Mouse (Mus musculus): ENCODE results near the gene Fkbp4. TPM values are rescaled to one million over a fixed set of nuclear protein-coding genes. Genes with fewer than 3 reads are reported as not detected.

Gene Fkbp4
- polyA plus RNA-seq, 1 experiment from 2014 or later, result 727 TPM

DNA sequence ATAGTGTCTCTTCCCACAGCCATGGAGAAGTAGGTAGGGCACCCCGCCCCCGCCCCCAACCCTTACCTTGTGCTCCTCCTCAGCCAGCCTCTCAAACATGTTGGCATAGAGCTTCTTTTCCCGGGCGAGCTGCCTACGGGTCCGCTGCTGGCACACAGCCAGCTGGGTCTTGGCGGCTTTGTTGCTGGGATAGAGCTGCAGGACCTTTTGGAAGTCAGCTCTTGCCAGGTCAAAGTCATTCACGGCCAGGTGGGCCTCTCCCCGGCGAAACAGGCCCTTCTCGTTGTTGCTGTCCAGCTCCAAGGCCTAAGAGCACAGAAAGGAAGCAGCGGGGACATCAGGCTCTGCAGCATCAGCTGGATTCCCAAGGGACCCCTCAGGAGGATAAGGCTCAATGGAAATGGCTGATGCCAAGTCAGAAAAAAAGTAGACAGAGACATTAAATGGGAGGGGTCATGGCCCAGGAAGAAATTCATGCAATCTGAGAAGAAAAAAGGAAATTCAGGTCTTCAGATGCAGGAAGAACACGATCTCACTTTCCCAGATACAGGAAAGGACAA, 6.0 kb downstream of the Fkbp4 start:
- H3K9me3 ChIP-seq (replicated peaks), result no peaks in the 10 kb centered on the region
- H3K27ac ChIP-seq (replicated peaks), result no peak overlapping the region
- DNase-seq (ENCODE audit: low spot score), result no peak
- peaks cover 16% of the 10 kb centered on the region for H3K4me1 ChIP-seq
- 94% methylated on average over 13 of the region's 13 CpGs for WGBS
- H3K27me3 ChIP-seq (ENCODE audit: low read depth, poor library complexity, severe bottlenecking), result no peaks in the 10 kb centered on the region
- no peak overlapping the region for H3K4me3 ChIP-seq
- H3K36me3 ChIP-seq, result peaks cover 93% of the 10 kb centered on the region

- no peak overlapping the region for H3K4me3 ChIP-seq
- H3K9me3 ChIP-seq (replicated peaks), result no peaks in the 10 kb centered on the region
- 95% methylated on average over 6 of the region's 6 CpGs for WGBS
- H3K27ac ChIP-seq (replicated peaks), result no peak overlapping the region
- H3K36me3 ChIP-seq, result peaks cover 78% of the 10 kb centered on the region
- 0 out of 2 replicates have a peak, but pooled peaks cover 3% of the 10 kb centered on the region for H3K4me1 ChIP-seq
- DNase-seq (ENCODE audit: low spot score), result no peak
- no peaks in the 10 kb centered on the region for H3K27me3 ChIP-seq (ENCODE audit: low read depth, poor library complexity, severe bottlenecking)
Observed at GRCm38 (mm10) chr6:128429826-128430225, 8.7 kb downstream of the Fkbp4 start.

DNA sequence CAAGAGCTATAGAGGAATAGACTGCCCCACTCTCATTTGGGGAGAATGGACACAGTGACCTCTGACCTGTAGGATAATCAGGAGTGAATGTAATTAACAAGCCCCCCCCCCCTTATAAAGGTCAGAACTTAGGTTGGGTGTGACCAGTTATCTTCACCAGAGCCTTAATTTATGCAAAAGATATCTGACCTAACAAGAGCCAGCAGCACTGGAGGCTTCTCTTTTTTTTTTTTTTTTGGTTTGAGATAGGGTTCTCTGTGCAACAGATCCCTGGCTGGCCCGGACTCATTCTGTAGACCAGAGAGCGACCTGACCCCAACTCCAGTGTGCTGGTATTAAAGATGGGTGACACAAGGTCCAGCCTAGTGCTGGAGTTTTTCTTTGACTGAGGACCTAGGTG, 9.2 kb downstream of the Fkbp4 start:
- peaks cover 73% of the 10 kb centered on the region for H3K36me3 ChIP-seq
- WGBS, result 95% methylated on average over 2 of the region's 2 CpGs
- no peaks in the 10 kb centered on the region for H3K27me3 ChIP-seq (ENCODE audit: low read depth, poor library complexity, severe bottlenecking)
- H3K27ac ChIP-seq (replicated peaks), result no peak overlapping the region
- H3K4me1 ChIP-seq, result 0 out of 2 replicates have a peak, but pooled peaks cover 3% of the 10 kb centered on the region
- no peak overlapping the region for H3K4me3 ChIP-seq
- no peaks in the 10 kb centered on the region for H3K9me3 ChIP-seq (replicated peaks)
- DNase-seq (ENCODE audit: low spot score), result no peak

DNA sequence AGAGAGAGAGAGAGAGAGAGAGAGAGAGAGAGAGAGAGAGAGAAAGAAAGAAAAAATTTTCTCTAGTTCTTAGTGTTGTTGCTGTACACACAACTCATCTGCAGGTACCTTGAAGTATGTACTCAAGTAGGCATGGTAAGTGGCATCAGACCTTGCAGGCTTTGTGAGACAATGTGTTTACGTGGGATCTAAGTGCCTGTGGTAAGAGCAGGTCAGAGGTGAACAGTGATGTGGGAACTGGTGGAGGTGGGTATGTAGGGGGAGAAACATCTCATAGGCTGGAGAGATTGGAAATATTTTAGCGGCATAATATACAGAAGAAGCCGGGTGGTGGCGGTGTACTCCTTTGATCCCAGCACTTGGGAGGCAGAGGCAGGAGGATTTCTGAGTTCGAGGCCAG, 10.9 kb downstream of the Fkbp4 start:
- Histone ChIP-seq H3K4me1 (peaks cover 9% of the 10 kb centered on the region), H3K27ac (replicated peaks) (no peak overlapping the region), H3K4me3 (no peak overlapping the region), H3K27me3 (ENCODE audit: low read depth, poor library complexity, severe bottlenecking) (no peaks in the 10 kb centered on the region), H3K36me3 (peaks cover 55% of the 10 kb centered on the region), H3K9me3 (replicated peaks) (no peaks in the 10 kb centered on the region)
- 91% methylated on average over 5 of the region's 5 CpGs for WGBS
- DNase-seq (ENCODE audit: low spot score), result no peak

GRCm38 (mm10) chr6:128425046-128425445, 13.4 kb downstream of the Fkbp4 start:
- WGBS, result 20% methylated on average over 9 of the region's 9 CpGs
- Histone ChIP-seq H3K4me1 (peaks cover 9% of the 10 kb centered on the region), H3K27ac (replicated peaks) (peak overlapping the region; percentile 98), H3K9me3 (replicated peaks) (no peaks in the 10 kb centered on the region), H3K4me3 (peak overlapping the region; percentile 73), H3K36me3 (peaks cover 44% of the 10 kb centered on the region), H3K27me3 (ENCODE audit: low read depth, poor library complexity, severe bottlenecking) (no peaks in the 10 kb centered on the region)
- no peak for DNase-seq (ENCODE audit: low spot score)

DNA sequence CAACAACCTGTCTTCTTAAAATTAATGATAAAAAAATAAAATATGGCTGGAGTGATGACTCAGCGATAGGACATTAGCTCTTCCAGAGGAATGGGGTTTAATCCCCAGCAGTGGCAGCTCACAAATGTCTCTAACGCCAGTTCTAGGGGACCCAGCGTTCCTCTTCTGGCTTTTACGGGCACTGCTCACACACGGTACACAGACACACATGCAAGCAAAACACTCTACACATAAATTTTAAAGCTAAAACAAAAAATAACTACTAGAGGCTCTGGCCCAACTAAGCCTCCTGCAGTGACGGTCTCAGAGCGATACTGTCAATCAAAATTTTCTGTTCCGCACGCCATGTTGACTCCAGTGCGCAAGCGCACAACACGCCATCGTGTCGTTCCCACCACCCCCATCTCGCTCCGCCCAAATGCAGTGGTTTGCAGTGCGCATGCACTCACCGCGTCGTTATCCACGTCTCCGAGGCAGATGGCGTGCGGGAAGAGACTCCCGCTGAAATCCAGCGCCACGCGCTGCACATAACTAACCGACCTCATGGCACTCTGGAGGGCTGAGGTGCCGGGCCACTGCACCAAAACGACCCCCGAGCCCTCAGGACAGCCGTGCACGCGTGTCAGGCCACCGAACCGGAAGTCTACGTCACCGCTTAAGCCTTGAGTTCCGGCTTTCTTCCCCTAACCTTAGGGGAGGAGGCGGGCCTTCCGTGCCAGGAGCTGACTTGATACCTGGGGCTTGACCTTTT, 14.0 kb downstream of the Fkbp4 start, which contains the start of gene Itfg2:
Gene Itfg2, minus strand, starts transcription at position 663 of the 751 bp plus-strand sequence.
- Histone ChIP-seq H3K27me3 (ENCODE audit: low read depth, poor library complexity, severe bottlenecking) (no peaks in the 10 kb centered on the region), H3K4me1 (peaks cover 9% of the 10 kb centered on the region), H3K27ac (replicated peaks) (peak within 1 kb of the TSS; percentile 98), H3K4me3 (peak within 1 kb of the TSS; percentile 73), H3K36me3 (peaks cover 44% of the 10 kb centered on the region), H3K9me3 (replicated peaks) (no peaks in the 10 kb centered on the region)
- WGBS, result 0% methylated on average over 42 of the region's 42 CpGs
- peak; percentile 95 for DNase-seq (ENCODE audit: low spot score)

GRCm38 (mm10) chr6:128423496-128424268, 14.8 kb downstream of the Fkbp4 start:
- DNase-seq (ENCODE audit: low spot score), result no peak
- Histone ChIP-seq H3K27ac (replicated peaks) (peak overlapping the region; percentile 98), H3K4me3 (peak overlapping the region; percentile 73), H3K36me3 (peaks cover 40% of the 10 kb centered on the region), H3K4me1 (peaks cover 9% of the 10 kb centered on the region), H3K27me3 (ENCODE audit: low read depth, poor library complexity, severe bottlenecking) (no peaks in the 10 kb centered on the region), H3K9me3 (replicated peaks) (no peaks in the 10 kb centered on the region)
- 57% methylated on average over 16 of the region's 16 CpGs for WGBS

- H3K4me3 ChIP-seq, result no peak overlapping the region
Observed at GRCm38 (mm10) chr6:128421480-128421879, 17.0 kb downstream of the Fkbp4 start.

GRCm38 (mm10) chr6:128421036-128421435, 17.4 kb downstream of the Fkbp4 start:
- DNase-seq (ENCODE audit: low spot score), result no peak
- no peak overlapping the region for H3K4me3 ChIP-seq
- 89% methylated on average over 2 of the region's 2 CpGs for WGBS
- no peaks in the 10 kb centered on the region for H3K27me3 ChIP-seq (ENCODE audit: low read depth, poor library complexity, severe bottlenecking)
- H3K9me3 ChIP-seq (replicated peaks), result no peaks in the 10 kb centered on the region
- H3K36me3 ChIP-seq, result peaks cover 28% of the 10 kb centered on the region
- H3K4me1 ChIP-seq, result peaks cover 9% of the 10 kb centered on the region
- no peak overlapping the region for H3K27ac ChIP-seq (replicated peaks)

More at GRCm38 (mm10) chr6:128421480-128421879, 17.0 kb downstream of the Fkbp4 start:
- H3K27ac ChIP-seq (replicated peaks), result no peak overlapping the region
- H3K4me1 ChIP-seq, result peaks cover 9% of the 10 kb centered on the region
- WGBS, result 89% methylated on average over 3 of the region's 3 CpGs
- no peak for DNase-seq (ENCODE audit: low spot score)
- peaks cover 27% of the 10 kb centered on the region for H3K36me3 ChIP-seq
- H3K27me3 ChIP-seq (ENCODE audit: low read depth, poor library complexity, severe bottlenecking), result no peaks in the 10 kb centered on the region
- no peaks in the 10 kb centered on the region for H3K9me3 ChIP-seq (replicated peaks)

GRCm38 (mm10) chr6:128418076-128418475, 20.4 kb downstream of the Fkbp4 start:
- no peak for DNase-seq (ENCODE audit: low spot score)
- no peaks in the 10 kb centered on the region for H3K4me1 ChIP-seq
- 91% methylated on average over 1 of the region's 1 CpGs for WGBS
- no peak overlapping the region for H3K27ac ChIP-seq (replicated peaks)
- H3K9me3 ChIP-seq (replicated peaks), result no peaks in the 10 kb centered on the region
- no peak overlapping the region for H3K4me3 ChIP-seq
- peaks cover 55% of the 10 kb centered on the region for H3K36me3 ChIP-seq
- H3K27me3 ChIP-seq (ENCODE audit: low read depth, poor library complexity, severe bottlenecking), result no peaks in the 10 kb centered on the region

DNA sequence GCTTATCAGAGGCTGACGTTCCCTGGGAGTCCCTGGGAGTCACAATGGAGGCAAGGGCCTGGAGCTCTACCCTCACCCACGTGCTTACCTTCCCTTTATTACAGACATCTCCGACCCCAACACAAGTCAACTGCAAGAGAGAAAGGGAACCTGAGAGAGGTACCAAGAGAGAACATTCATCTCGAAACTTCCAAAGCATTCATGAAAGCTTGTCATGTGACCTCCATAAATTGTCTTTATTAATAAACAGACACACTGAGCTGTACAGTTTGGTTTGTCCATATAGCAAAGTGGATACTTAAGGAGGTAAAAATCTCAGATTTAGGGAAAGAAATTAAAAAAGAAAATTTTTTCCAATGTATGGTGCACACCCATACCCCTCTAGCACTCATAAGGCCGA, 22.3 kb downstream of the Fkbp4 start:
- peaks cover 69% of the 10 kb centered on the region for H3K36me3 ChIP-seq
- no peaks in the 10 kb centered on the region for H3K27me3 ChIP-seq (ENCODE audit: low read depth, poor library complexity, severe bottlenecking)
- WGBS, result 92% methylated on average over 5 of the region's 5 CpGs
- H3K4me3 ChIP-seq, result no peak overlapping the region
- H3K4me1 ChIP-seq, result no peaks in the 10 kb centered on the region
- no peak for DNase-seq (ENCODE audit: low spot score)
- H3K9me3 ChIP-seq (replicated peaks), result no peaks in the 10 kb centered on the region
- H3K27ac ChIP-seq (replicated peaks), result no peak overlapping the region

GRCm38 (mm10) chr6:128411115-128411514, 27.4 kb downstream of the Fkbp4 start:
- no peaks in the 10 kb centered on the region for H3K4me1 ChIP-seq
- no peak overlapping the region for H3K27ac ChIP-seq (replicated peaks)
- no peak overlapping the region for H3K4me3 ChIP-seq
- peak; percentile 76 for DNase-seq (ENCODE audit: low spot score)
- H3K27me3 ChIP-seq (ENCODE audit: low read depth, poor library complexity, severe bottlenecking), result no peaks in the 10 kb centered on the region
- no peaks in the 10 kb centered on the region for H3K9me3 ChIP-seq (replicated peaks)
- peaks cover 97% of the 10 kb centered on the region for H3K36me3 ChIP-seq
- WGBS, result 25% methylated on average over 3 of the region's 3 CpGs

- H3K27ac ChIP-seq (replicated peaks), result no peak overlapping the region
- no peak overlapping the region for H3K4me3 ChIP-seq
- H3K36me3 ChIP-seq, result peaks cover 95% of the 10 kb centered on the region
- H3K4me1 ChIP-seq, result no peaks in the 10 kb centered on the region
- no peaks in the 10 kb centered on the region for H3K9me3 ChIP-seq (replicated peaks)
- WGBS, result 94% methylated on average over 13 of the region's 13 CpGs
- no peaks in the 10 kb centered on the region for H3K27me3 ChIP-seq (ENCODE audit: low read depth, poor library complexity, severe bottlenecking)
- DNase-seq (ENCODE audit: low spot score), result no peak
Observed at GRCm38 (mm10) chr6:128410305-128410704, 28.2 kb downstream of the Fkbp4 start.
